Mouse (Mus musculus) gastrocnemius, postnatal 36 days (tissue): ENCODE measurements at regions not wholly inside any gene's neighbourhood (a gene's known extent, or its start where the extent isn't known, plus 50 kb on each side); places are given as distances from the start of the nearest gene placed in this dataset.
"Not testable (repeated sequence)": the region's sequence is repeated elsewhere in the genome, so short reads cannot be mapped to it uniquely, and the experiment has no call there.

Experiments used
- DNase-seq, 2 experiments: peaks; one replicate each; pipeline ENCODE4 v3.0.0; 2022
- intact Hi-C: fragments of 180-260 bp; cut with DNase I; formaldehyde crosslinking; loops from one replicate; pipeline ENCODE4 v1.15.1; 2025

- intact Hi-C loops = no loop called here
- no peak for DNase-seq
Measured at GRCm38 (mm10) chr16:49407956-49408795, 290.9 kb upstream of the Ift57 start.

- no peak for DNase-seq
- intact Hi-C loops = no loop called here
Measured at GRCm38 (mm10) chr16:49409235-49409634, 289.8 kb upstream of the Ift57 start.

- no peak for DNase-seq
- intact Hi-C loops = no loop called here
Measured at GRCm38 (mm10) chr16:49430296-49430695, 268.7 kb upstream of the Ift57 start.

GRCm38 (mm10) chr16:49431902-49432301 lies 267.1 kb upstream of the Ift57 start:
- DNase-seq = no peak
- intact Hi-C loops = no loop called here

GRCm38 (mm10) chr16:49441225-49441624 lies 257.8 kb upstream of the Ift57 start:
- intact Hi-C loops = no loop called here

GRCm38 (mm10) chr16:49447356-49447755 lies 251.7 kb upstream of the Ift57 start:
- DNase-seq, intact Hi-C loops: not testable (repeated sequence)

More at GRCm38 (mm10) chr16:49441225-49441624, 257.8 kb upstream of the Ift57 start:
- DNase-seq = no peak

- peak in 1 of 2 experiments; percentile 7 for DNase-seq
- intact Hi-C loops = loop anchor here (10.0 kb wide), 1 partner anchor 551 kb away; no protein-coding TSS in a partner anchor
Measured at GRCm38 (mm10) chr16:49493881-49494280, 205.2 kb upstream of the Ift57 start.

- no peak for DNase-seq
- intact Hi-C loops = loop anchor here (10.0 kb wide), 1 partner anchor 547 kb away; no protein-coding TSS in a partner anchor
Measured at GRCm38 (mm10) chr16:49497521-49498010, 201.5 kb upstream of the Ift57 start.

- intact Hi-C loops = loop anchor here (10.0 kb wide), 2 partner anchors 194 to 1234 kb away; partner anchors contain the start of gene Ift57
- peak in 1 of 2 experiments; percentile 6 for DNase-seq
Measured at GRCm38 (mm10) chr16:49500818-49501217, 198.2 kb upstream of the Ift57 start.

GRCm38 (mm10) chr16:49503897-49504413 lies 195.1 kb upstream of the Ift57 start:
- DNase-seq = no peak
- intact Hi-C loops = loop anchor here (10.0 kb wide), 2 partner anchors 191 to 1231 kb away; partner anchors contain the start of gene Ift57

- intact Hi-C loops = loop anchor here (10.0 kb wide), 2 partner anchors 190 to 1230 kb away; partner anchors contain the start of gene Ift57
- no peak for DNase-seq
Measured at GRCm38 (mm10) chr16:49504669-49505068, 194.4 kb upstream of the Ift57 start.

GRCm38 (mm10) chr16:49505271-49505670 lies 193.8 kb upstream of the Ift57 start:
- intact Hi-C loops = loop anchor here (10.0 kb wide), 2 partner anchors 190 to 1230 kb away; partner anchors contain the start of gene Ift57
- no peak for DNase-seq

- intact Hi-C loops = no loop called here
- DNase-seq = no peak
Measured at GRCm38 (mm10) chr16:49518844-49519243, 180.2 kb upstream of the Ift57 start.

GRCm38 (mm10) chr16:49520411-49520810 lies 178.6 kb upstream of the Ift57 start:
- DNase-seq = no peak
- intact Hi-C loops = no loop called here

GRCm38 (mm10) chr16:49521685-49522084 lies 177.3 kb upstream of the Ift57 start:
- intact Hi-C loops = no loop called here
- DNase-seq = no peak

- DNase-seq = no peak
- intact Hi-C loops = no loop called here
Measured at GRCm38 (mm10) chr16:49522576-49522975, 176.5 kb upstream of the Ift57 start.

- intact Hi-C loops, DNase-seq: not testable (repeated sequence)
Measured at GRCm38 (mm10) chr16:49528618-49529017, 170.4 kb upstream of the Ift57 start.

GRCm38 (mm10) chr16:49529060-49529459 lies 170.0 kb upstream of the Ift57 start:
- intact Hi-C loops = no loop called here
- no peak for DNase-seq

GRCm38 (mm10) chr16:49530051-49530450 lies 169.0 kb upstream of the Ift57 start:
- intact Hi-C loops = no loop called here
- DNase-seq = no peak

- intact Hi-C loops = no loop called here
Measured at GRCm38 (mm10) chr16:49532071-49532686, 166.9 kb upstream of the Ift57 start.

GRCm38 (mm10) chr16:49533498-49533998 lies 165.5 kb upstream of the Ift57 start:
- intact Hi-C loops = no loop called here
- no peak for DNase-seq

More at GRCm38 (mm10) chr16:49532071-49532686, 166.9 kb upstream of the Ift57 start:
- no peak for DNase-seq
